Mouse (Mus musculus) retina, postnatal 1 day (tissue): ENCODE measurements around the gene Mical1.

Source experiments
- DNase-seq: peaks from one replicate; pipeline ENCODE4 v3.0.0-alpha.2; 2012

Mical1 gene

DNA sequence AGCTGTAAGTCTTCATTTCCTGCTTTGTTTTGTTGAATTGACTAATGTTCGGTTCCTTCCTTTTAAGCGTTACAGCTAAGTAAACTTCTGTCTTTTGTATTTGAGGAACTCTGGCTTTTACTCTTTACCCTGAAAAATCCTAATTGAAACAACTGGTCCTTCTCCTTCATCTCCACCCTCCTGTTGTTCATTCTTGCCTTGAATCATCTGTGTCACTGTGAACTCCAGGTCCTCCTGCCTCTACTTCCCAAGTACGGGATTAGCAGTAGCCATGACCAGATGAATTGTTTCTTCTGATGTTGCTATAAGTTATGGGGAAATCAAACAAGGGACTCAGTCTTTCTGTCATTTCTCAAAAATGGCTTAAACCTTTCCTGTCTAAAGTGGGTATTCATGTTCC lies 47.3 kb downstream of the Mical1 start:
- no peak for DNase-seq

DNA sequence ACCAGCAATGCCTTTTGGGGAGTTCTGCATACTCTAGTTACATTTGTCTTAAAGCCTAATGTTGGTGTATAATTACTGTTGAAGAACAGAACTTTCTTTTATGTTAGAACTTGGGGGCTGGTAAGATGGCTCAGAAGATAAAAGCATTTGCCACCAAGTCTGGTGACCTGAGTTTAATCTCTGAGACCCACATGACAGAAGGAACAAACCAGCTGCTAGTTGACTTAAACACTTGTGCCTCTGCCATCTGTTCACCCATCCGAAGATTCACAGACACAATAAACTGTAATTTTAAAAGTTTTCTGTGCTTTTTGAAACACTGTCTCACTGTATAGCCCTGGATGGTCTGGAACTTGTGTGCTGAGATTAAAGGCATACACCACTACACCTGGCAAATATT lies 49.6 kb downstream of the Mical1 start:
- no peak for DNase-seq

DNA sequence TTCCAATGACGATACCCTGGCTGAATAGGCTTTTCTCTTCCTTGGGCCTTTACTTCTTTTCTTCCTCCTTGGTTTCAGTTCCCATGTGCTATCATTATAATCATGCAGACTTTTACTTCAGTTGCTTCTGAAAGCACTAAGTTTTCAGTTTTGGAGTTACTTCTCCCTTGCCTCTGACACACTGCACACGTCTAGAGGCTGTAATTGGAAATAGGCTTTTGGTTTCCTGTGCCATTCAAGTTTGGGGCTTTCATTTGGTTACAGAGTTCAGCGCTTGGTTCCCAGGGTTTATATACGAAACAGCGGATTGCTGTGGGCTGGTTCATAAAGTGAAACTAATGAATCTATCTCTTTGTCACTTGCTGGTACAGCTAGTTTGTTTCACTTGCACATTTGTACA lies 53.9 kb downstream of the Mical1 start:
- DNase-seq: no peak

GRCm38 (mm10) chr10:41535991-41536390 lies 59.9 kb downstream of the Mical1 start:
- DNase-seq: no peak
